Mouse (Mus musculus) lung, postnatal 0 days (tissue): ENCODE measurements around the gene Grin1. TPM values are rescaled to one million over a fixed set of nuclear protein-coding genes. Genes with fewer than 3 reads are reported as not detected.
"Not testable (repeated sequence)": the region's sequence is repeated elsewhere in the genome, so short reads cannot be mapped to it uniquely, and the experiment has no call there.

ENCODE experiments used
- ATAC-seq: fragments of 200-750 bp; cut with Nextera tagmentation; 2 replicates; pipeline ENCODE4 v1.8.0; 2017; ENCODE audit warnings: moderate library complexity
- DNase-seq: peaks from one replicate; pipeline ENCODE4 v3.0.0-alpha.2; 2016; ENCODE audit warnings: low spot score
- H3K27ac ChIP-seq: fragments of 300-500 bp; sonication (generic); 2 replicates; pipeline ENCODE4 v1.5.1; 2014; ENCODE audit warnings: antibody characterized with exemption, mild to moderate bottlenecking, low read length, mixed read lengths
- H3K27me3 ChIP-seq: fragments of 300-500 bp; sonication (generic); replicated peaks from 2 replicates; pipeline ENCODE4 v1.6.1; 2014; ENCODE audit warnings: low read length, mixed read lengths; ENCODE audit not compliant: insufficient read depth
- H3K36me3 ChIP-seq: fragments of 300-500 bp; sonication (generic); 2 replicates; pipeline ENCODE4 v1.6.1; 2014; ENCODE audit warnings: low read length, mixed read lengths; ENCODE audit not compliant: insufficient read depth
- H3K4me1 ChIP-seq: fragments of 300-500 bp; sonication (generic); 2 replicates; pipeline ENCODE4 v1.6.1; 2014; ENCODE audit warnings: antibody characterized with exemption, low read depth, low read length, mixed read lengths; ENCODE audit not compliant: insufficient read depth
- H3K4me2 ChIP-seq: fragments of 300-500 bp; sonication (generic); replicated peaks from 2 replicates; pipeline ENCODE4 v1.6.1; 2014; ENCODE audit warnings: low read depth, mild to moderate bottlenecking, low read length, moderate library complexity, mixed read lengths
- H3K4me3 ChIP-seq: fragments of 300-500 bp; sonication (generic); 2 replicates; pipeline ENCODE4 v1.5.1; 2014; ENCODE audit warnings: low read depth, low read length
- H3K9ac ChIP-seq: fragments of 300-500 bp; sonication (generic); replicated peaks from 2 replicates; pipeline ENCODE4 v1.6.1; 2014; ENCODE audit warnings: low read depth, mild to moderate bottlenecking
- H3K9me3 ChIP-seq: fragments of 300-500 bp; sonication (generic); 2 replicates; pipeline ENCODE4 v1.6.1; 2016; ENCODE audit warnings: low read length, mixed read lengths
- CTCF ChIP-seq: IDR thresholded peaks from 2 replicates; pipeline ENCODE4 v1.5.1; 2016; ENCODE audit warnings: antibody characterized with exemption, mild to moderate bottlenecking
- EP300 ChIP-seq: IDR thresholded peaks from 2 replicates; pipeline ENCODE4 v1.6.1; 2016; ENCODE audit warnings: antibody characterized with exemption, mild to moderate bottlenecking, control low read depth
- WGBS: fragments of 180-500 bp; shearing (Covaris S2); extraction: QIAGEN DNeasy Blood & Tissue Kit; methylation state at CpG from one replicate; pipeline ENCODE4 v1.1.7; 2014; 5-methylcytosine and 5-hydroxymethylcytosine counted together
- polyA plus RNA-seq: library from polyadenylated mRNA; unstranded; fragments of >200 nt; fragmentation: Nextera tagmentation; extraction: Ambion mirVana; gene quantifications from 2 replicates; pipeline ENCODE4 v1.2.1, GENCODE M21; 2015

Gene Grin1
- polyA plus RNA-seq, 1 experiment from 2014 or later = 0.36 TPM

- Histone ChIP-seq H3K36me3 (no peaks in the 10 kb centered on the region), H3K4me2 (peak overlapping the region; percentile 98), H3K9ac (0 out of 2 replicates have a peak overlapping the region, but pooled peaks have one; percentile 48), H3K27ac (no peak overlapping the region), H3K9me3 (no peaks in the 10 kb centered on the region), H3K27me3 (no peaks in the 10 kb centered on the region), H3K4me3 (peak overlapping the region; percentile 71), H3K4me1 (peaks cover 14% of the 10 kb centered on the region; the same call in 1 of the 2 replicates)
- TF ChIP-seq EP300 (no peak), CTCF (no peak)
- no peak for DNase-seq
- ATAC-seq = no peak
- 22% methylated on average over 12 of the region's 12 CpGs for WGBS
Observed at GRCm38 (mm10) chr2:25263623-25264285, 55.2 kb downstream of the Grin1 start.

GRCm38 (mm10) chr2:25262795-25263622 lies 56.0 kb downstream of the Grin1 start:
- peaks cover 14% of the 10 kb centered on the region; the same call in 1 of the 2 replicates for H3K4me1 ChIP-seq
- DNase-seq (peak; percentile 46), ATAC-seq (peak; percentile 5)
- H3K4me3 ChIP-seq = peak overlapping the region; percentile 71
- no peaks in the 10 kb centered on the region for H3K9me3 ChIP-seq
- H3K9ac ChIP-seq = peak overlapping the region; percentile 48
- TF ChIP-seq CTCF (no peak; the same call in 1 of the 2 replicates), EP300 (no peak)
- peak overlapping the region; percentile 98 for H3K4me2 ChIP-seq
- no peaks in the 10 kb centered on the region for H3K36me3 ChIP-seq
- H3K27me3 ChIP-seq = no peaks in the 10 kb centered on the region
- H3K27ac ChIP-seq = no peak overlapping the region; the same call in 1 of the 2 replicates
- WGBS = under 1% methylated on average over 78 of the region's 82 CpGs

- Histone ChIP-seq H3K9me3 (no peaks in the 10 kb centered on the region), H3K9ac (peak within 1 kb of the TSS; percentile 48), H3K36me3 (no peaks in the 10 kb centered on the region), H3K4me1 (peaks cover 14% of the 10 kb centered on the region; the same call in 1 of the 2 replicates), H3K27me3 (no peaks in the 10 kb centered on the region), H3K4me2 (peak within 1 kb of the TSS; percentile 98), H3K27ac (peak within 1 kb of the TSS; percentile 11), H3K4me3 (peak within 1 kb of the TSS; percentile 71)
- TF ChIP-seq EP300 (no peak), CTCF (peak; percentile 20)
- ATAC-seq = peak; percentile 99
- WGBS = under 1% methylated on average over 39 of the region's 39 CpGs
- peak; percentile 98 for DNase-seq
Observed at GRCm38 (mm10) chr2:25262291-25262767, 56.7 kb downstream of the Grin1 start, which contains the start of gene Tprn. Gene Tprn (plus strand): TSS chr2:25262618.

DNA sequence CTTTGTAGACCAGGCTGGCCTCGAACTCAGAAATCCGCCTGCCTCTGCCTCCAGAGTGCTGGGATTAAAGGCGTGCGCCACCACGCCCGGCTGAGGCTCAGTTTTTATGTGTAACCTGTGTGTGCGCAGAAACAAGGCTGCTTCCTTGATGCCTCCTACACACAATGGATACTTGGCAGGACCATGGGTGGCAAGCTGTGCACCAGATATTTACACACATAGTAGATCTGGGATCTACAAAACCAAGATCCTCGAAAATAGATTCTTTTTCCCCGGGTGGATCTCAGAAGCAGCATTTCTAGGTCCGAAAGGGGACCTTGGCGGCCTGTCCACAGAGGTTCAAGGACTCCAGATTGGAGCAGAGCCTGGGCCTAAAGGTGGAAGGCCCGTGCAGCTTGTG lies 57.1 kb downstream of the Grin1 start:
- WGBS = 48% methylated on average over 12 of the region's 12 CpGs
- Histone ChIP-seq H3K27ac (peak overlapping the region; percentile 11; the same call in 1 of the 2 replicates), H3K36me3 (no peaks in the 10 kb centered on the region), H3K4me1 (peaks cover 14% of the 10 kb centered on the region; the same call in 1 of the 2 replicates), H3K4me2 (peak overlapping the region; percentile 98), H3K9me3 (no peaks in the 10 kb centered on the region), H3K9ac (no peak overlapping the region), H3K4me3 (peak overlapping the region; percentile 71), H3K27me3 (no peaks in the 10 kb centered on the region)
- peak; percentile 5 for ATAC-seq
- no peak for DNase-seq
- TF ChIP-seq EP300 = peak; percentile 36; the same call in 1 of the 2 replicates
- TF ChIP-seq CTCF = no peak

DNA sequence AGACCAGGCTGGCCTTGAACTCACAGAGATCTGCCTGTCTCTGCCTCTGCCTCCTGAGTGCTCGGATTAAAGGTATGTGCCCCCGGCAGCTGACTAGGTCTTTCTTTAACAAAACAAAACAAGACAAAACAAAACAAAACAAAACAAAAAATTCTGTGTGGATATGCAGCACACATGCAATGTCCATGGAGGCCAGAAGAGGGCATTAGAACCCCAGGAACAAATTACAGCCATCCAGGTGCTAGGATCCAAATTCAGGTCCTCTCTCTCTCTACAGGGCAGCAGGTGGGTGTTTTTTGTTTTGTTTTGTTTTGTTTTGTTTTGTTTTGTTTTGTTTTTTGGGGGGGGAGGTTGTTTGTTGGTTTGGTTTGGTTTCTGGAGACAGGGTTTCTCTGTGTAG lies 60.1 kb downstream of the Grin1 start:
- H3K9ac ChIP-seq = no peak overlapping the region
- H3K4me2 ChIP-seq = no peak overlapping the region
- H3K4me3 ChIP-seq = no peak overlapping the region
- DNase-seq = no peak
- no peaks in the 10 kb centered on the region for H3K9me3 ChIP-seq
- TF ChIP-seq CTCF (peak; percentile 65), EP300 (no peak)
- no peaks in the 10 kb centered on the region; the same call in 1 of the 2 replicates for H3K36me3 ChIP-seq
- H3K4me1 ChIP-seq = peaks cover 11% of the 10 kb centered on the region
- no peak for ATAC-seq
- no peaks in the 10 kb centered on the region for H3K27me3 ChIP-seq
- 68% methylated on average over 2 of the region's 2 CpGs for WGBS
- no peak overlapping the region for H3K27ac ChIP-seq

- not testable (repeated sequence) for H3K27ac ChIP-seq, H3K9me3 ChIP-seq, H3K27me3 ChIP-seq, ATAC-seq, H3K4me3 ChIP-seq, H3K36me3 ChIP-seq, H3K4me2 ChIP-seq, H3K9ac ChIP-seq, DNase-seq
- WGBS = 81% methylated on average over 5 of the region's 5 CpGs
- peaks cover 11% of the 10 kb centered on the region for H3K4me1 ChIP-seq
Observed at GRCm38 (mm10) chr2:25257250-25257649, 61.7 kb downstream of the Grin1 start.
